Comparison of ENCODE assay signal across 10 mouse cellular contexts in the genomic region with DNA sequence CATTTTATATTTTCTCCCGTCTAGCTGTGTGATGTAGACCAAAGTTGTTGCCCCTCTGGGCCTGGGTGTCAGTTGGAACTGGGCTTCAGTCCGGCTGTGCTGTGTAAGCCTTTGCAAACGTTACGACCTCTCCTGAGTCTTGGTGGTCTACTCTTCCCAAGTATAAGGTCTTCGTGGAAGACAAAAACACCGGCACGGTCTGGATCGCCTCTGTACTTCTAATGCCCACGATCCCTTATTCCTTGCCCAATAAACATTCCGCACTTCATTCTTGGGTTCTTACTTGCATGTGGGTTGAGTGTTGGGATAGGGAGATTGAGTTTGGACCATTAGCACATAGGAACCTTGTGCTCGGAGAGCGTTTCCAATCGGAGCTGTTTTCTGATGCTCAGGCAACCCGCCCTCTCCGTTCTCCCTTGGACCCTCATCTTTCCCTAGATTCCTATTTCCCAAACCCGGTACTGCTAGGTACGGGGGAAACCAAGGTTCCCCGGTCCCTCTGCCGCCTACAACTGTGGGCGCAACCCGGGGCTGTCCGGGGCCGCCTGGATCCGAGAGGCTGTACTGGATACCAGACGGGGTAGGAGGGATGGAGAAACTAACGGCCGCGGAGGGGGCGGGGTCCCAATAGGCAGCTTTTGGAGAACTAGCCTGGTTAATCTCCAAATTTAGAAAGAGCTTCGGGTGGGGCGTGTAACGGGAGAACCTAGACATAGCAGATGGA. TPM values are rescaled to one million over a fixed set of nuclear protein-coding genes. Genes with fewer than 3 reads are reported as not detected.
DNase-seq lines count a peak whose midpoint lies in the region; ATAC-seq lines count a peak whose summit lies in the region.
"Had no signal": no experiment of that assay in that cellular context is flagged by ENCODE, and none has a peak within 500 bp of the region (broad histone marks: within the 10 kb centered on the region; RNA-seq: fewer than 3 reads in every experiment).

No protein-coding gene starts in this region.

- no peak overlapping the region for H3K27ac ChIP-seq in heart, embryonic 16.5 days (ENCODE audit: low read length)
- H3K27ac ChIP-seq in ES-E14 (ENCODE audit: insufficient read depth, low read depth, low read length, poor library complexity, severe bottlenecking) = no peak overlapping the region
- H3K27ac ChIP-seq in embryonic facial prominence, embryonic 12.5 days = no peak overlapping the region
- H3K27ac ChIP-seq in limb, embryonic 12.5 days = no peak overlapping the region
- no peak overlapping the region for H3K27ac ChIP-seq in stomach, embryonic 14.5 days (ENCODE audit: low read length)

- peak overlapping the region; percentile 52 for H3K4me2 ChIP-seq in heart, embryonic 16.5 days (ENCODE audit: low read depth, low read length)
- H3K4me2 ChIP-seq in embryonic facial prominence, embryonic 12.5 days (replicated peaks) = peak overlapping the region; percentile 86
- H3K4me2 ChIP-seq in limb, embryonic 12.5 days = peak overlapping the region; percentile 89
- peak overlapping the region; percentile 91 for H3K4me2 ChIP-seq in stomach, embryonic 14.5 days (replicated peaks; ENCODE audit: low read depth, low read length)

- in situ Hi-C loops in ES-E14 (cut with MboI; ENCODE audit: low sequenced_read_pairs in 2 of 2, unreplicated experiment in 2 of 2) = no loop called here

- H3K9me3 ChIP-seq in heart, embryonic 16.5 days (replicated peaks; ENCODE audit: control insufficient read depth, low read length) = no peaks in the 10 kb centered on the region
- no peaks in the 10 kb centered on the region for H3K9me3 ChIP-seq in ES-E14 (ENCODE audit: control insufficient read depth, insufficient read depth, low read depth, low read length)
- no peaks in the 10 kb centered on the region for H3K9me3 ChIP-seq in embryonic facial prominence, embryonic 12.5 days
- 0 out of 2 replicates have a peak, but pooled peaks cover 3% of the 10 kb centered on the region for H3K9me3 ChIP-seq in limb, embryonic 12.5 days
- H3K9me3 ChIP-seq in stomach, embryonic 14.5 days (ENCODE audit: control insufficient read depth, low read depth, low read length) = no peaks in the 10 kb centered on the region

- ATAC-seq in heart, embryonic 16.5 days (replicated peaks; ENCODE audit: extremely low read depth, insufficient read depth, low FRiP score) = no peak
- ATAC-seq in embryonic facial prominence, embryonic 12.5 days (ENCODE audit: insufficient number of reproducible peaks, insufficient read depth, low FRiP score, low TSS enrichment) = no peak
- ATAC-seq in limb, embryonic 12.5 days (ENCODE audit: insufficient number of reproducible peaks, insufficient read depth, low FRiP score, low TSS enrichment, low read depth) = no peak
- ATAC-seq in stomach, embryonic 14.5 days (ENCODE audit: insufficient number of reproducible peaks, insufficient read depth, low FRiP score, low read depth) = no peak
- no peak for ATAC-seq in megakaryocyte-erythroid progenitor cell, adult 5-6 weeks (replicated peaks; ENCODE audit: low FRiP score, low TSS enrichment, poor library complexity, severe bottlenecking)
- ATAC-seq: Patski had no signal

- 12% methylated on average over 32 of the region's 32 CpGs for WGBS in heart, embryonic 16.5 days
- WGBS in embryonic facial prominence, embryonic 12.5 days = 7% methylated on average over 32 of the region's 32 CpGs
- WGBS in limb, embryonic 12.5 days = 9% methylated on average over 32 of the region's 32 CpGs
- 9% methylated on average over 32 of the region's 32 CpGs for WGBS in stomach, embryonic 14.5 days

- DNase-seq in heart, postnatal 25 days (ENCODE audit: low spot score) = no peak
- DNase-seq in ES-E14 (ENCODE audit: low read depth, low spot score) = no peak
- no peak for DNase-seq in lung, postnatal 10 days

- H3K4me3 ChIP-seq in heart, embryonic 16.5 days (ENCODE audit: low read length) = peak overlapping the region; percentile 78
- H3K4me3 ChIP-seq in ES-E14 (ENCODE audit: insufficient read depth in 1 of 2, low read depth in 1 of 2, low read length in 2 of 2, poor library complexity in 1 of 2, severe bottlenecking in 1 of 2) = peak overlapping the region; percentile 68 to 86
- H3K4me3 ChIP-seq in embryonic facial prominence, embryonic 12.5 days = peak overlapping the region; percentile 84
- peak overlapping the region; percentile 80 for H3K4me3 ChIP-seq in limb, embryonic 12.5 days (replicated peaks)
- H3K4me3 ChIP-seq in stomach, embryonic 14.5 days (ENCODE audit: low read depth, low read length) = peak overlapping the region; percentile 77

- H3K9ac ChIP-seq in heart, embryonic 16.5 days (ENCODE audit: low read length) = peak overlapping the region; percentile 23; the same call in 1 of the 2 replicates
- peak overlapping the region; percentile 70; the same call in 1 of the 2 replicates for H3K9ac ChIP-seq in ES-E14 (ENCODE audit: insufficient read depth, low read depth, low read length, poor library complexity, severe bottlenecking)
- H3K9ac ChIP-seq in embryonic facial prominence, embryonic 12.5 days = peak overlapping the region; percentile 54
- peak overlapping the region; percentile 93 for H3K9ac ChIP-seq in limb, embryonic 12.5 days (replicated peaks)
- H3K9ac ChIP-seq in stomach, embryonic 14.5 days (replicated peaks; ENCODE audit: low read depth, low read length) = peak overlapping the region; percentile 30; the same call in 1 of the 2 replicates

- peaks cover 26% of the 10 kb centered on the region for H3K4me1 ChIP-seq in heart, embryonic 16.5 days (ENCODE audit: control insufficient read depth, insufficient read depth, low read length)
- peaks cover 3 to 11% of the 10 kb centered on the region in 2 experiments; a peak in 1 of 4 replicates for H3K4me1 ChIP-seq in ES-E14 (ENCODE audit: control insufficient read depth in 2 of 2, insufficient read depth in 2 of 2, low read length in 2 of 2, poor library complexity in 1 of 2)
- peaks cover 22% of the 10 kb centered on the region for H3K4me1 ChIP-seq in embryonic facial prominence, embryonic 12.5 days
- peaks cover 50% of the 10 kb centered on the region for H3K4me1 ChIP-seq in limb, embryonic 12.5 days (replicated peaks)
- H3K4me1 ChIP-seq in stomach, embryonic 14.5 days (ENCODE audit: control insufficient read depth, insufficient read depth, low read length) = peaks cover 16% of the 10 kb centered on the region

- no peaks in the 10 kb centered on the region for H3K36me3 ChIP-seq in heart, embryonic 16.5 days (ENCODE audit: control insufficient read depth, insufficient read depth)
- H3K36me3 ChIP-seq in ES-E14 (ENCODE audit: control insufficient read depth, insufficient read depth, low read length, poor library complexity, severe bottlenecking) = no peaks in the 10 kb centered on the region
- H3K36me3 ChIP-seq in embryonic facial prominence, embryonic 12.5 days = no peaks in the 10 kb centered on the region
- 0 out of 2 replicates have a peak, but pooled peaks cover 3% of the 10 kb centered on the region for H3K36me3 ChIP-seq in limb, embryonic 12.5 days
- H3K36me3 ChIP-seq in stomach, embryonic 14.5 days (ENCODE audit: control insufficient read depth, insufficient read depth, low read length) = no peaks in the 10 kb centered on the region

- intact Hi-C loops in heart, postnatal 25 days (cut with DNase I) = loop anchor here (2.0 to 5.0 kb wide), 3 partner anchors 33 to 186 kb away; a partner anchor contains a TSS

- peaks cover 56% of the 10 kb centered on the region for H3K27me3 ChIP-seq in heart, embryonic 16.5 days (ENCODE audit: control insufficient read depth, insufficient read depth, low read length)
- peaks cover 62% of the 10 kb centered on the region for H3K27me3 ChIP-seq in embryonic facial prominence, embryonic 12.5 days
- peaks cover 70% of the 10 kb centered on the region for H3K27me3 ChIP-seq in limb, embryonic 12.5 days
- H3K27me3 ChIP-seq in stomach, embryonic 14.5 days (ENCODE audit: control insufficient read depth, insufficient read depth, low read length) = peaks cover 23% of the 10 kb centered on the region
- H3K27me3 ChIP-seq: Patski had no signal

RNA-seq across cellular contexts. Expression of a gene that starts 2.3 kb away (rescaled TPM):
- polyA plus RNA-seq in heart, embryonic 16.5 days (2015; fragmentation: Nextera tagmentation; extraction: Ambion mirVana) = 14.9 and 15.2 TPM in 2 replicates
- total RNA-seq in heart, postnatal 25 days (2021) = 1 to 10 TPM; 5.6 to 5.8 TPM
- 2.6 and 3.3 TPM in 2 replicates for total RNA-seq in ES-E14 (2012; rRNA removed)
- polyA plus RNA-seq in embryonic facial prominence, embryonic 12.5 days (2016; fragmentation: Nextera tagmentation; extraction: Ambion mirVana) = 36.4 and 41.8 TPM in 2 replicates
- polyA plus RNA-seq in limb, embryonic 12.5 days (2016; fragmentation: Nextera tagmentation; extraction: Ambion mirVana) = 29.3 and 39.6 TPM in 2 replicates
- 35.7 and 44.1 TPM in 2 replicates for polyA plus RNA-seq in stomach, embryonic 14.5 days (2014; fragmentation: Nextera tagmentation; extraction: Ambion mirVana)
- total RNA-seq in megakaryocyte-erythroid progenitor cell, adult 5-6 weeks (2014; fragmentation: Nextera tagmentation) = 1.3 and 2.1 TPM in 2 replicates
- total RNA-seq in megakaryocyte-erythroid progenitor cell, adult 5-6 weeks (2017) = not detected in 2 replicates

RNA-seq across cellular contexts. Expression of a gene that starts 8.3 kb away (rescaled TPM):
- polyA plus RNA-seq in heart, embryonic 16.5 days (2015; fragmentation: Nextera tagmentation; extraction: Ambion mirVana) = 72.8 and 75.3 TPM in 2 replicates
- 10 to 100 TPM; 66.9 to 71.1 TPM for total RNA-seq in heart, postnatal 25 days (2021)
- 222 and 262 TPM in 2 replicates for total RNA-seq in ES-E14 (2012; rRNA removed)
- polyA plus RNA-seq in embryonic facial prominence, embryonic 12.5 days (2016; fragmentation: Nextera tagmentation; extraction: Ambion mirVana) = 159 and 161 TPM in 2 replicates
- polyA plus RNA-seq in limb, embryonic 12.5 days (2016; fragmentation: Nextera tagmentation; extraction: Ambion mirVana) = 171 and 175 TPM in 2 replicates
- 106 and 119 TPM in 2 replicates for polyA plus RNA-seq in stomach, embryonic 14.5 days (2014; fragmentation: Nextera tagmentation; extraction: Ambion mirVana)
- 259 and 276 TPM in 2 replicates for total RNA-seq in megakaryocyte-erythroid progenitor cell, adult 5-6 weeks (2014; fragmentation: Nextera tagmentation)
- 284 and 302 TPM in 2 replicates for total RNA-seq in megakaryocyte-erythroid progenitor cell, adult 5-6 weeks (2017)

RNA-seq across cellular contexts. Expression of a gene that starts 15.4 kb away (rescaled TPM):
- polyA plus RNA-seq in heart, embryonic 16.5 days (2015; fragmentation: Nextera tagmentation; extraction: Ambion mirVana) = 6.3 and 6.8 TPM in 2 replicates
- total RNA-seq in heart, postnatal 25 days (2021) = 1 to 10 TPM; 5.3 to 6.1 TPM
- total RNA-seq in ES-E14 (2012; rRNA removed) = 0.58 and 0.71 TPM in 2 replicates
- polyA plus RNA-seq in embryonic facial prominence, embryonic 12.5 days (2016; fragmentation: Nextera tagmentation; extraction: Ambion mirVana) = 5.4 and 5.7 TPM in 2 replicates
- polyA plus RNA-seq in limb, embryonic 12.5 days (2016; fragmentation: Nextera tagmentation; extraction: Ambion mirVana) = 4.7 and 5.2 TPM in 2 replicates
- polyA plus RNA-seq in stomach, embryonic 14.5 days (2014; fragmentation: Nextera tagmentation; extraction: Ambion mirVana) = 4.6 and 6.2 TPM in 2 replicates
- 1.0 and 1.9 TPM in 2 replicates for total RNA-seq in megakaryocyte-erythroid progenitor cell, adult 5-6 weeks (2014; fragmentation: Nextera tagmentation)
- total RNA-seq in megakaryocyte-erythroid progenitor cell, adult 5-6 weeks (2017) = 0.09 and 2.9 TPM in 2 replicates

RNA-seq across cellular contexts. Expression of a gene that starts 19.7 kb away (rescaled TPM):
- not detected in 2 replicates for polyA plus RNA-seq in heart, embryonic 16.5 days (2015; fragmentation: Nextera tagmentation; extraction: Ambion mirVana)
- total RNA-seq in heart, postnatal 25 days (2021) = not detected
- total RNA-seq in ES-E14 (2012; rRNA removed) = not detected in 2 replicates
- polyA plus RNA-seq in embryonic facial prominence, embryonic 12.5 days (2016; fragmentation: Nextera tagmentation; extraction: Ambion mirVana) = not detected in 2 replicates
- polyA plus RNA-seq in limb, embryonic 12.5 days (2016; fragmentation: Nextera tagmentation; extraction: Ambion mirVana) = not detected in 2 replicates
- polyA plus RNA-seq in stomach, embryonic 14.5 days (2014; fragmentation: Nextera tagmentation; extraction: Ambion mirVana) = not detected in 2 replicates
- 1.3 and 2.0 TPM in 2 replicates for total RNA-seq in megakaryocyte-erythroid progenitor cell, adult 5-6 weeks (2014; fragmentation: Nextera tagmentation)
- total RNA-seq in megakaryocyte-erythroid progenitor cell, adult 5-6 weeks (2017) = 0.23 TPM in 1 of 2 replicates, not detected in the other
- total RNA-seq: left cerebral cortex, adult 18-20 months had no signal
- polyA plus RNA-seq: Patski had no signal

RNA-seq across cellular contexts. Expression of a gene that starts 26.4 kb away (rescaled TPM):
- 55.8 and 56.9 TPM in 2 replicates for polyA plus RNA-seq in heart, embryonic 16.5 days (2015; fragmentation: Nextera tagmentation; extraction: Ambion mirVana)
- total RNA-seq in heart, postnatal 25 days (2021) = 100 to 1,000 TPM; 178 to 187 TPM
- total RNA-seq in ES-E14 (2012; rRNA removed) = 51.8 and 59.1 TPM in 2 replicates
- 66.0 and 67.2 TPM in 2 replicates for polyA plus RNA-seq in embryonic facial prominence, embryonic 12.5 days (2016; fragmentation: Nextera tagmentation; extraction: Ambion mirVana)
- 62.8 and 67.3 TPM in 2 replicates for polyA plus RNA-seq in limb, embryonic 12.5 days (2016; fragmentation: Nextera tagmentation; extraction: Ambion mirVana)
- 63.2 and 63.4 TPM in 2 replicates for polyA plus RNA-seq in stomach, embryonic 14.5 days (2014; fragmentation: Nextera tagmentation; extraction: Ambion mirVana)
- total RNA-seq in megakaryocyte-erythroid progenitor cell, adult 5-6 weeks (2014; fragmentation: Nextera tagmentation) = 134 and 193 TPM in 2 replicates
- total RNA-seq in megakaryocyte-erythroid progenitor cell, adult 5-6 weeks (2017) = 51.1 and 62.6 TPM in 2 replicates

Comparison
In these comparisons a context has a peak if more than half of its experiments do, and no peak if none do; other contexts are left out.
1. H3K9ac ChIP-seq: peak in every context shown above with its lines; median percentile 93 in limb, embryonic 12.5 days; 70 in ES-E14; 54 in embryonic facial prominence, embryonic 12.5 days; 30 in stomach, embryonic 14.5 days; 23 in heart, embryonic 16.5 days.